Mouse (Mus musculus) embryonic facial prominence, embryonic 15.5 days (tissue): ENCODE results near the gene Zfp1. TPM values are rescaled to one million over a fixed set of nuclear protein-coding genes. Genes with fewer than 3 reads are reported as not detected.
A peak's percentile ranks its signal among the peaks of the same experiment; 100 is the strongest.

Source experiments
- ATAC-seq: fragments of 200-750 bp; cut with Nextera tagmentation; 2 replicates; pipeline ENCODE4 v1.8.0; 2017; ENCODE audit warnings: low read depth, moderate TSS enrichment; ENCODE audit not compliant: insufficient number of reproducible peaks, low FRiP score, low TSS enrichment
- H3K27ac ChIP-seq: fragments of 300-500 bp; sonication (generic); replicated peaks from 2 replicates; pipeline ENCODE4 v1.5.1; 2015; ENCODE audit warnings: mild to moderate bottlenecking, inconsistent platforms
- H3K27me3 ChIP-seq: fragments of 300-500 bp; sonication (generic); 2 replicates; pipeline ENCODE4 v1.6.1; 2015; ENCODE audit warnings: inconsistent platforms
- H3K36me3 ChIP-seq: fragments of 300-500 bp; sonication (generic); 2 replicates; pipeline ENCODE4 v1.6.1; 2015; ENCODE audit warnings: mild to moderate bottlenecking, inconsistent platforms
- H3K4me1 ChIP-seq: fragments of 300-500 bp; sonication (generic); 2 replicates; pipeline ENCODE4 v1.6.1; 2015; ENCODE audit warnings: inconsistent platforms
- H3K4me2 ChIP-seq: fragments of 300-500 bp; sonication (generic); replicated peaks from 2 replicates; pipeline ENCODE4 v1.6.1; 2015; ENCODE audit warnings: mild to moderate bottlenecking, inconsistent platforms
- H3K4me3 ChIP-seq: fragments of 300-500 bp; sonication (generic); replicated peaks from 2 replicates; pipeline ENCODE4 v1.5.1; 2015; ENCODE audit warnings: mild to moderate bottlenecking, inconsistent platforms
- H3K9ac ChIP-seq: fragments of 300-500 bp; sonication (generic); 2 replicates; pipeline ENCODE4 v1.6.1; 2015; ENCODE audit warnings: inconsistent platforms
- H3K9me3 ChIP-seq: fragments of 300-500 bp; sonication (generic); replicated peaks from 2 replicates; pipeline ENCODE4 v1.6.1; 2016; ENCODE audit warnings: inconsistent platforms
- WGBS: fragments of 180-500 bp; shearing (Covaris S2); methylation state at CpG from one replicate; pipeline ENCODE4 v1.1.7; 2015; 5-methylcytosine and 5-hydroxymethylcytosine counted together
- microRNA-seq: library from miRNA; unstranded; fragments of <30 nt; microRNA quantifications from one replicate; pipeline ENCODE4, GENCODE M21; 2016; ENCODE audit warnings: borderline number of aligned reads
- polyA plus RNA-seq: library from polyadenylated mRNA; unstranded; fragments of >200 nt; fragmentation: Nextera tagmentation; extraction: Ambion mirVana; gene quantifications from 2 replicates; pipeline ENCODE4 v1.2.1, GENCODE M21; 2015

Zfp1 gene
- polyA plus RNA-seq, 1 experiment from 2014 or later, result 25.9 TPM

DNA sequence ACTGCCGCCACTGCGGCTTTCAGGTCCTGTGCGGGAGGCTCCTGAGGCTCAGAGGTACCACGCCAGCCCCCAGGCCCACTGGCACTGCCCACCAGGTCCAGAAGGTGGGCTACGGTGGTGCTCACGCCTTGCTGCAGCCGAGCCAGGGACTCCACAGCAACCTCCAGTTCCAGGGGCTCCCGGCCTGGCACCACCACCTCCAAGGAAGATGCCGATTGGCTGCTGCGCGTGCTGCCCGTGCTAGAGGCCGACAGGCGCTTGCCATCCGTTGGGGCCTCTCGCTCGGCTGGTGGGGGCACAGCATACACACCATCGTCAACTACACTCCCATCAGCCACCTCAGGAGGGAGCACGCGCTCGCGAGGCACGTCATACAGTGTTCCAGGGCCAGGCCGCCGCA, 70.6 kb downstream of the Zfp1 start:
- peaks cover 41% of the 10 kb centered on the region for H3K4me1 ChIP-seq
- no peak overlapping the region for H3K4me3 ChIP-seq
- no peak overlapping the region for H3K9ac ChIP-seq
- WGBS, result 94% methylated on average over 25 of the region's 25 CpGs
- no peaks in the 10 kb centered on the region for H3K27me3 ChIP-seq
- no peak overlapping the region for H3K4me2 ChIP-seq
- ATAC-seq, result no peak
- H3K36me3 ChIP-seq, result peaks cover 56% of the 10 kb centered on the region
- H3K9me3 ChIP-seq, result no peaks in the 10 kb centered on the region
- H3K27ac ChIP-seq, result no peak overlapping the region

GRCm38 (mm10) chr8:111714295-111714694, 71.1 kb downstream of the Zfp1 start:
- H3K4me1 ChIP-seq, result peaks cover 40% of the 10 kb centered on the region
- H3K27ac ChIP-seq, result no peak overlapping the region
- H3K4me2 ChIP-seq, result no peak overlapping the region
- no peak overlapping the region for H3K9ac ChIP-seq
- H3K4me3 ChIP-seq, result no peak overlapping the region
- no peak for ATAC-seq
- H3K27me3 ChIP-seq, result no peaks in the 10 kb centered on the region
- peaks cover 56% of the 10 kb centered on the region for H3K36me3 ChIP-seq
- WGBS, result 96% methylated on average over 12 of the region's 12 CpGs
- H3K9me3 ChIP-seq, result no peaks in the 10 kb centered on the region

- Histone ChIP-seq H3K4me3 (no peak overlapping the region), H3K9me3 (no peaks in the 10 kb centered on the region), H3K4me2 (no peak overlapping the region), H3K27ac (no peak overlapping the region), H3K9ac (no peak overlapping the region), H3K36me3 (peaks cover 57% of the 10 kb centered on the region), H3K27me3 (no peaks in the 10 kb centered on the region), H3K4me1 (peaks cover 39% of the 10 kb centered on the region)
- 82% methylated on average over 13 of the region's 13 CpGs for WGBS
- ATAC-seq, result no peak
These were observed 72.3 kb downstream of the Zfp1 start for GRCm38 (mm10) chr8:111715514-111715913.

DNA sequence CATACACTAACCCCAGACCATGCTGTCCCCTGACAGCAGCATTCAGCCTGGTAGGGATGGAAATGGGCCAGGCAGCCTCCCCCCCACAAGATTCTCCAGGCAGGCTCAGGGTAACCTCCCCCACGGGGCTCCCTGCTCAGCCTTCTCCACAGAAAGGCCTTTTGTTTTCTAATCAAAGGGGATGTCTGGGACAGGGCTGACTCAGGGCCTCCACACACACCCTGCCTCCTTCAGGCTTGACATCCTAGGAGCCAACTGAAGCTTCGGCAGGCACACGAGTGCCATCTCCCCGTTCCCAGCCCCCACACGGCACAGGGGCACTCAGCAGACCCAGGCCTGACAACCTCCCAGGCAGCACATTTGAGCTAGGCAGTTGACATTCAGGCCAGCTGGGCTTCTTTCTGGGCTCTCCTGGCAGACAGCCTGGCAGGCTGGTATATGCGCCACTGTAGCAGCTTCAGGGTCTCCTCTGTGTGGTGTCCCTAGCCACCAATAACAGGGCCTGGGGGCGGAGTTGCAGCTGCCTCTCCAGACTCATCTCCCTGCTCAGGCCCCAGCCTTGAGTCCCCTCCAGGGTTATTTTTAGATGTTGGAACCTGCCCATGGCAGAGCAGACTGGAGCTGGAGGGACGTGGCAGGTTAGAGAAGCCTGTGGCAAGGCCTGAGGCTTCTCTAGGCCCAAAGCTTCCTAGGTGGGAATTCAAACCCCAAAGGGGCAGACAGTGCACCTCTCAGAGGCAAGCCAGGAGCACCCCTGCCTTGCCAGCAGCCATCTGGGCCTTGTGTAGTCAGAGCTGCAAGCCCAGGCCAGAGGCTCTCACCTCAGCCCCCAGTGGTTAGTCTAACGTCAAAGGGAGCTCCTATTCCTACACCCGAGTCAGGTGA, 73.6 kb downstream of the Zfp1 start:
- Histone ChIP-seq H3K4me3 (no peak overlapping the region), H3K9me3 (no peaks in the 10 kb centered on the region), H3K27ac (peak overlapping the region; percentile 96), H3K27me3 (no peaks in the 10 kb centered on the region), H3K4me1 (peaks cover 39% of the 10 kb centered on the region), H3K4me2 (peak overlapping the region; percentile 30), H3K36me3 (peaks cover 51% of the 10 kb centered on the region), H3K9ac (no peak overlapping the region)
- 23% methylated on average over 10 of the region's 10 CpGs for WGBS
- peak; percentile 79 for ATAC-seq

- H3K4me1 ChIP-seq, result peaks cover 39% of the 10 kb centered on the region
- no peak overlapping the region for H3K9ac ChIP-seq
- H3K27ac ChIP-seq, result peak overlapping the region; percentile 96
- 62% methylated on average over 4 of the region's 4 CpGs for WGBS
- no peaks in the 10 kb centered on the region for H3K27me3 ChIP-seq
- peaks cover 45% of the 10 kb centered on the region for H3K36me3 ChIP-seq
- H3K4me2 ChIP-seq, result peak overlapping the region; percentile 30; the same call in 1 of the 2 replicates
- H3K9me3 ChIP-seq, result no peaks in the 10 kb centered on the region
- 0 out of 2 replicates have a peak, but pooled peaks have one; percentile 7 for ATAC-seq
- no peak overlapping the region for H3K4me3 ChIP-seq
These were observed 74.2 kb downstream of the Zfp1 start for GRCm38 (mm10) chr8:111717488-111717792.

DNA sequence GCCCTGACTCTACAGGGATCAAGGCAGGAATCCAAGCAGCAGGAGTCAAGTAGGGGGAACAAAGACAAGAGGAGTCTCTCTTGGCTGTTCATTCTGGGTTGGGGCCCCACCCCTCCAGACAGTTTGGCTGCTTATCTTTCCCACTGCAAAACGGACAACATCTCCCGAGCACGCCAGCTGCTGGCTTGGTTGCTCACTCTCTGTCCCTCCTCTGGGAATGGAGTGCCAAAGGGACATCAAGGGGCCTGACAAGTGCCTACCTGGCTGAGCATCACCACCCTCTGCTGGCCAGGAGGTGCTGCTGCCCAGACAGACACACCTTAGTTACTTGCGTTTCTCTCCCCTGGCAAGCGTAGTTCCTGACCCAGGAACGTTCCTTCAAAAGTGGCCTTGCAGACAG, 74.7 kb downstream of the Zfp1 start:
- H3K4me1 ChIP-seq, result peaks cover 39% of the 10 kb centered on the region
- no peaks in the 10 kb centered on the region for H3K9me3 ChIP-seq
- peak overlapping the region; percentile 96 for H3K27ac ChIP-seq
- WGBS, result 57% methylated on average over 6 of the region's 6 CpGs
- no peak overlapping the region for H3K4me2 ChIP-seq
- ATAC-seq, result no peak
- no peak overlapping the region for H3K4me3 ChIP-seq
- H3K27me3 ChIP-seq, result no peaks in the 10 kb centered on the region
- peak overlapping the region; percentile 6; the same call in 1 of the 2 replicates for H3K9ac ChIP-seq
- peaks cover 40% of the 10 kb centered on the region for H3K36me3 ChIP-seq

DNA sequence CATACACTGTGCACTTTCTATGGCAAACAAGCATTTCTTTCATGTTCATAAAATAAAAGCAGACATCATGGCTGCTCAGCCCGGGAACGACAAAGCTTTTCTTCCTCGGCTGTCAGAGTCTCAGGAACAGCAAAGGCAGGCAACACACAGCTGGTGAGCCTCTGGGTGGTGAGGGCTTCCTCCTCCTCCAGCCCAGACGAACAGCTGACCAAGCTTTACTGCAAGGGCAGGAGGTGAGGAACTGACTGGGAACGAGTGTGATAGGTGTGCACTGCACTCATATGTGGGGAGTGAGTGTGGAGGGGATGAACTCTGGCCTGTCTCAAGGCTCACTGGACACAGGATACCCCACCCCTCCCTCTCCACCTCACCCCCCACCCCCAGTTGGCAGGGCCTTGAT, 75.7 kb downstream of the Zfp1 start:
- Histone ChIP-seq H3K27ac (0 out of 2 replicates have a peak overlapping the region, but pooled peaks have one; percentile 44), H3K36me3 (peaks cover 30% of the 10 kb centered on the region)

GRCm38 (mm10) chr8:111720115-111720544, 76.9 kb downstream of the Zfp1 start:
- H3K27me3 ChIP-seq, result no peaks in the 10 kb centered on the region

More for the DNA sequence above, 75.7 kb downstream of the Zfp1 start:
- no peak overlapping the region for H3K9ac ChIP-seq
- H3K4me3 ChIP-seq, result no peak overlapping the region
- 57% methylated on average over 5 of the region's 5 CpGs for WGBS
- peaks cover 37% of the 10 kb centered on the region for H3K4me1 ChIP-seq
- no peak for ATAC-seq
- no peak overlapping the region for H3K4me2 ChIP-seq
- H3K27me3 ChIP-seq, result no peaks in the 10 kb centered on the region
- no peaks in the 10 kb centered on the region for H3K9me3 ChIP-seq

More at GRCm38 (mm10) chr8:111720115-111720544, 76.9 kb downstream of the Zfp1 start:
- Histone ChIP-seq H3K27ac (no peak overlapping the region), H3K9me3 (no peaks in the 10 kb centered on the region), H3K36me3 (peaks cover 20% of the 10 kb centered on the region), H3K4me2 (no peak overlapping the region), H3K4me1 (peaks cover 45% of the 10 kb centered on the region), H3K9ac (no peak overlapping the region), H3K4me3 (no peak overlapping the region)
- no peak for ATAC-seq
- WGBS, result 69% methylated on average over 4 of the region's 4 CpGs

Small RNAs within 50 kb of the gene (microRNA-seq; reads per million reads assigned to microRNA genes)
- not detected for gene Mir7076

Other genes starting within 250 kb of the Zfp1 start
- 0.16 and 0.98 TPM in 2 replicates for gene Fa2h, start 249.6 kb upstream of the Zfp1 start, polyA plus RNA-seq
- gene Wdr59, start 121.3 kb upstream of the Zfp1 start, polyA plus RNA-seq, result 6.8 and 7.0 TPM in 2 replicates
- 41.1 and 42.7 TPM in 2 replicates for gene Znrf1, start 107.3 kb upstream of the Zfp1 start, polyA plus RNA-seq
- gene Ldhd, start 13.0 kb upstream of the Zfp1 start, polyA plus RNA-seq, result 0.68 and 0.99 TPM in 2 replicates
- 0.32 TPM in 1 of 2 replicates, not detected in the other for gene Ctrb1, start 47.6 kb downstream of the Zfp1 start, polyA plus RNA-seq
- gene Bcar1, start 100.4 kb downstream of the Zfp1 start, polyA plus RNA-seq, result 31.9 and 40.2 TPM in 2 replicates
- 217 and 219 TPM in 2 replicates for gene Cfdp1, start 210.9 kb downstream of the Zfp1 start, polyA plus RNA-seq
- 7.3 and 9.3 TPM in 2 replicates for gene Tmem170, start 233.3 kb downstream of the Zfp1 start, polyA plus RNA-seq